Mouse (Mus musculus) midbrain, embryonic 14.5 days (tissue): ENCODE measurements at regions not wholly inside any gene's neighbourhood (a gene's known extent, or its start where the extent isn't known, plus 50 kb on each side); places are given as distances from the start of the nearest gene placed in this dataset.
A peak's percentile ranks its signal among the peaks of the same experiment; 100 is the strongest.

Source experiments
- ATAC-seq: fragments of 200-750 bp; cut with Nextera tagmentation; 2 replicates; pipeline ENCODE4 v1.8.0; 2017; ENCODE audit warnings: moderate number of reproducible peaks, moderate library complexity; ENCODE audit not compliant: low FRiP score, low TSS enrichment
- DNase-seq: peaks from one replicate; pipeline ENCODE4 v3.0.0-alpha.2; 2015
- H3K27ac ChIP-seq: fragments of 300-500 bp; sonication (generic); replicated peaks from 2 replicates; pipeline ENCODE4 v1.5.1; 2014; ENCODE audit warnings: mild to moderate bottlenecking, low read depth, low read length, moderate library complexity
- H3K27me3 ChIP-seq: fragments of 300-500 bp; sonication (generic); 2 replicates; pipeline ENCODE4 v1.6.1; 2014; ENCODE audit warnings: low read length, control low read depth, mixed read lengths; ENCODE audit not compliant: control insufficient read depth, insufficient read depth
- H3K36me3 ChIP-seq: fragments of 300-500 bp; sonication (generic); 2 replicates; pipeline ENCODE4 v1.6.1; 2014; ENCODE audit warnings: low read length, control low read depth; ENCODE audit not compliant: control insufficient read depth, insufficient read depth
- H3K4me1 ChIP-seq: fragments of 300-500 bp; sonication (generic); 2 replicates; pipeline ENCODE4 v1.6.1; 2014; ENCODE audit warnings: mild to moderate bottlenecking, antibody characterized with exemption, low read length, control low read depth; ENCODE audit not compliant: control insufficient read depth, insufficient read depth
- H3K4me2 ChIP-seq: fragments of 300-500 bp; sonication (generic); 2 replicates; pipeline ENCODE4 v1.6.1; 2014; ENCODE audit warnings: mild to moderate bottlenecking, low read length, moderate library complexity
- H3K4me3 ChIP-seq: fragments of 300-500 bp; sonication (generic); replicated peaks from 2 replicates; pipeline ENCODE4 v1.5.1; 2014; ENCODE audit warnings: low read depth, low read length
- H3K9ac ChIP-seq: fragments of 300-500 bp; sonication (generic); replicated peaks from 2 replicates; pipeline ENCODE4 v1.6.1; 2014; ENCODE audit warnings: mild to moderate bottlenecking, low read length, moderate library complexity
- H3K9me3 ChIP-seq: fragments of 300-500 bp; sonication (generic); 2 replicates; pipeline ENCODE4 v1.6.1; 2016; ENCODE audit warnings: low read length, control low read depth, mixed read lengths; ENCODE audit not compliant: control insufficient read depth
- WGBS: fragments of 180-500 bp; shearing (Covaris S2); extraction: QIAGEN DNeasy Blood & Tissue Kit; methylation state at CpG from one replicate; pipeline ENCODE4 v1.1.7; 2014; 5-methylcytosine and 5-hydroxymethylcytosine counted together

GRCm38 (mm10) chr11:89932231-89932865 lies 70.3 kb downstream of the Pctp start:
- Histone ChIP-seq H3K36me3 (no peaks in the 10 kb centered on the region), H3K4me1 (no peaks in the 10 kb centered on the region), H3K9ac (no peak overlapping the region), H3K9me3 (no peaks in the 10 kb centered on the region), H3K4me3 (no peak overlapping the region), H3K4me2 (no peak overlapping the region), H3K27me3 (no peaks in the 10 kb centered on the region), H3K27ac (no peak overlapping the region)
- WGBS, result 65% methylated on average over 8 of the region's 8 CpGs
- no peak for ATAC-seq
- DNase-seq, result no peak

- Histone ChIP-seq H3K4me1 (no peaks in the 10 kb centered on the region), H3K9me3 (no peaks in the 10 kb centered on the region), H3K4me3 (no peak overlapping the region), H3K4me2 (no peak overlapping the region), H3K9ac (no peak overlapping the region), H3K36me3 (no peaks in the 10 kb centered on the region), H3K27ac (no peak overlapping the region), H3K27me3 (no peaks in the 10 kb centered on the region)
- DNase-seq, result no peak
- no peak for ATAC-seq
- WGBS, result 90% methylated on average over 12 of the region's 12 CpGs
These were observed 73.3 kb downstream of the Pctp start for GRCm38 (mm10) chr11:89929115-89929988.

DNA sequence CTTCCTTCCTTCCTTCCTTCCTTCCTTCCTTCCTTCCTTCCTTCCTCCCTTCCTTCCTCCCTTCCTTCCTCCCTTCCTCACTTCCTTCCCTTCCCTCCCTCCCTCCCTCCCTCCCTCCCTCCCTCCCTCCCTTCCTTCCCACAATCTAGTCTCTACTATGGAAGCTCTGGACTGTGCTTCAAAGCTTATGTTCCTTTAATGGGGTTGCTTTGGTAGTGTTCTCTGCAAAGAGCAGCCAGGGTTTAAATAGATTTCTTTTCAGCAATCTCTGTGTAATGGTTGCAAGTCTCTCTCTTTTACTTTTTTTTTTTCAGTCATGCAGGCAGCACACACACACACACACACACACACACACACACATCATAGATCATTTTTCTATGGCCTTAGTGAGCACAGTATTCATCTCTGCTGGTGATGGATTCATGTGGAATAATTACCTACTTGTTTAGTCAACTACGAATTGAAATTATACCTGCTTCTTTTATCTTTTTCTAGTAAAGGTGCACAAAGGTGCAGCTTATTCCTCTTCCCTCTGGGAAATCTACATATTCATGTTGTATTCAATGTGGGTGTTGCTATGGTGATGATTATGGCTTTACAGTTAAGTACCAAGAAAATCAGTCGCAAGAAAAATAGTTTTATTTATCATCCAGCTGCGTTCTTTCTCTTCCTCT lies 75.1 kb downstream of the Pctp start:
- 57% methylated on average over 3 of the region's 3 CpGs for WGBS

DNA sequence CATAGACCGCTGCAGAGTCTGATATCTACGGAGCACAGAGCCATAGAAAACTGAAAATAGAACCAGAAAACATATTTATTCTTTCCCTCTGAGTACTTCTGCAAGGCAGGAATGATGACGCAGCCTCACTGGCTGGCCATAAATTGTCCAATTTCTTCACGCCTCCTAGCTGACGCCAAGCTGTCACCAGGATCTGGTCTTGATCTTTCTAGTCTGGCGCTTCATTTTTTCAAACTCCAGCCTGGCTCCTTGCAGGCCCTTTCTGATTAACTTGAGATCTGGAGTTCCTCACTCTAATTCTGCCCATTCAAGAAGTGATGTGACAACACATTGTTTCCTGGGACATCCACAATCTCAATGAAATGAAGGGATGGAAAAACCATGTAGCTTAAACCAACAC lies 80.1 kb downstream of the Pctp start:
- H3K36me3 ChIP-seq, result no peaks in the 10 kb centered on the region
- 82% methylated on average over 6 of the region's 6 CpGs for WGBS

More for the DNA sequence above, 75.1 kb downstream of the Pctp start:
- no peak overlapping the region for H3K4me3 ChIP-seq
- no peaks in the 10 kb centered on the region for H3K27me3 ChIP-seq
- H3K27ac ChIP-seq, result no peak overlapping the region
- H3K9me3 ChIP-seq, result no peaks in the 10 kb centered on the region
- no peak overlapping the region for H3K4me2 ChIP-seq
- ATAC-seq (no peak), DNase-seq (peak; percentile 50)
- no peaks in the 10 kb centered on the region for H3K36me3 ChIP-seq
- H3K9ac ChIP-seq, result no peak overlapping the region
- no peaks in the 10 kb centered on the region for H3K4me1 ChIP-seq

DNA sequence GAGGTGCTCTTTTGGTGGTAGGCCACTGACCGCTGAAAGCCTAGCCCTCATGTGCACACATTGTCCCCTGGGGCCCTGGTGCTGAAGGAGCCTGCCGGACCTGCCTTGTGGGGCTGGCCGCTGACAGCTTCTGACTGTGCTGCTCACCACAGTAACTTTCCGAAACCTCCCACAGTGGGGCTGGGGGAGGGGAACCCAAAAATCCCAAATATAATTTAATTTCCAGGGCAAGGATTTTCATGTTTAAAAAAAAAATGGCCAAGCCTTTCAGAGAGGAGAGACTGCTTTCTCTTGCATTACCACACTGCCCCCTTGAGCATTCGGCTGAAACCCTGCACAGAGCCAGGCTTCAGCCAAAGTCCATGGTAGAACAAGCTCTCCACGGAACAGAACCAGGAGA lies 81.5 kb downstream of the Pctp start:
- no peak overlapping the region for H3K4me3 ChIP-seq
- 56% methylated on average over 6 of the region's 6 CpGs for WGBS
- H3K4me2 ChIP-seq, result no peak overlapping the region
- H3K9ac ChIP-seq, result no peak overlapping the region
- no peak overlapping the region for H3K27ac ChIP-seq
- no peak for ATAC-seq
- no peaks in the 10 kb centered on the region for H3K4me1 ChIP-seq
- peak; percentile 74 for DNase-seq
- no peaks in the 10 kb centered on the region for H3K27me3 ChIP-seq
- H3K9me3 ChIP-seq, result no peaks in the 10 kb centered on the region
- H3K36me3 ChIP-seq, result no peaks in the 10 kb centered on the region

More for the DNA sequence above, 80.1 kb downstream of the Pctp start:
- no peak overlapping the region for H3K9ac ChIP-seq
- H3K27me3 ChIP-seq, result no peaks in the 10 kb centered on the region
- H3K4me2 ChIP-seq, result no peak overlapping the region
- H3K4me1 ChIP-seq, result no peaks in the 10 kb centered on the region
- no peak for DNase-seq
- H3K9me3 ChIP-seq, result no peaks in the 10 kb centered on the region
- no peak overlapping the region for H3K4me3 ChIP-seq
- no peak for ATAC-seq
- H3K27ac ChIP-seq, result no peak overlapping the region

DNA sequence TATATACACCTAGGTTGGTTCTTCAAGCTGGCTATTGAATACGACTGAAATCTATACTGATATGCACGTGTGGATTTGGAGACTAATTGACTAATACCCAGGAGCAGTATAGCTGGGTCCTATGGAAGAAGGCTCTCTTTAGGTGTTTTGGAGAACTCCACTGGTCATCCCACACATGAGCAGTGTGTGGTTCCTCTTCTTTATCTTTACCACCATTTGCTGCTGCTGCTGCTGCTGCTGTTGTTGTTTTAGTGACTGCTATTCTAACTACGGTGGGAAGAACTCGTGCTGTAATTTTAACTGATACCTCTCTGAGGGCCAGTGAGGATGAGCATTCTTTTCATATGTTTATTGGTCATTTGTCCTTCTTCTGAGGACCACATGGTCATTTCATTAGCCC lies 86.9 kb downstream of the Pctp start:
- Histone ChIP-seq H3K9me3 (no peaks in the 10 kb centered on the region), H3K9ac (no peak overlapping the region), H3K27me3 (no peaks in the 10 kb centered on the region), H3K36me3 (no peaks in the 10 kb centered on the region), H3K4me1 (no peaks in the 10 kb centered on the region), H3K27ac (no peak overlapping the region), H3K4me3 (no peak overlapping the region), H3K4me2 (no peak overlapping the region)
- ATAC-seq (no peak), DNase-seq (no peak)
- WGBS, result 96% methylated on average over 4 of the region's 4 CpGs

DNA sequence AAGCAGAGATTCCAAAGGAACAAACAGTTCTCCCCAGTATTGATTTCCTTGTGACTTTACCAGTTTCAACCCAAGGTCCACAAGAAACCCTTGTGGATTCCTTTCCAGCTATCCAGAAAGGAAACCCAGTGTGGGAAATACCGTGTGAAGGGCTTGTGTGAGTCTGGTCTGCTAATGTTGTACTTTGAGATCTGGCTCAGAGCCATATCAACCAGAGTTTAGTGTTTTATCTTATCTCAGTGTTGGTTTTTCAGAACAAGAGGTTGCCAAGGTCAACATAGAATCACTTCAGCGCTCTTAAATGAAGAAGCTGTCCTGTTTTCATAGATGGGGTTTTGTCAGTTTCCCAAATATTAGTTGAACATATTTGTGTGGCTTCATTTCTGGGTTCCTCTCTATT lies 88.1 kb downstream of the Pctp start:
- H3K4me3 ChIP-seq, result no peak overlapping the region
- no peaks in the 10 kb centered on the region for H3K36me3 ChIP-seq
- no peaks in the 10 kb centered on the region for H3K4me1 ChIP-seq
- DNase-seq, result no peak
- H3K27me3 ChIP-seq, result no peaks in the 10 kb centered on the region
- no peak overlapping the region for H3K27ac ChIP-seq
- no peak overlapping the region for H3K9ac ChIP-seq
- WGBS, result 88% methylated on average over 2 of the region's 2 CpGs
- H3K4me2 ChIP-seq, result no peak overlapping the region
- ATAC-seq, result no peak
- H3K9me3 ChIP-seq, result no peaks in the 10 kb centered on the region

DNA sequence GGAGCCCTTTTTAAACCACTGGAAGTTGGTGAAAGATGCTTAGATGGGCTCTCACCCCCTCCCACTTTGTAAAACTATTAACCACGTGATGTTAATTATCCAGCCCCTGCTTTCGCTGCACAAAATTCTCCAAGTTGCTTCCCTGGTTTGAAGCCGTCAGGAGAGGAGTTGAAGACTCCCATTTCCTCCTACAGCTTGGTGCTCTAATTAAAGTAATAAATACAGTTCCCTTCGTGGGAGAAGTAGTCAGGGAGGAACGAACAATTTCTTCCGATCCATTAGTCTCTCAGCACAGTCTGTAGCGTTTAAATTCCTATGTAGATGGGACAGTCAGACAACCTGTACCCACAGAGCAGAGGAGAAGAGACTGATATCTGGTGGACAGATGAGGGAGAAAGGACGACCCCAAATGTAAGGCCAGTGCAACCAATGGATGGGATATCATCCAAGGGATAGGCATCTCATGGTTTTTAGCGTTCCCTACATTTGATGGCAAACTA lies 101.4 kb downstream of the Pctp start:
- 80% methylated on average over 9 of the region's 9 CpGs for WGBS
- H3K4me3 ChIP-seq, result no peak overlapping the region
- H3K9me3 ChIP-seq, result no peaks in the 10 kb centered on the region
- no peak for ATAC-seq
- no peaks in the 10 kb centered on the region for H3K27me3 ChIP-seq
- H3K27ac ChIP-seq, result no peak overlapping the region
- H3K9ac ChIP-seq, result no peak overlapping the region
- no peak overlapping the region for H3K4me2 ChIP-seq
- H3K36me3 ChIP-seq, result no peaks in the 10 kb centered on the region
- H3K4me1 ChIP-seq, result no peaks in the 10 kb centered on the region
- no peak for DNase-seq
